Mouse (Mus musculus) lung, adult 18-20 months (tissue): ENCODE measurements around the gene Mtmr3.

ENCODE experiments used
- DNase-seq, 2 experiments: peaks; one replicate each; pipeline ENCODE4 v3.0.0; 2022; ENCODE audit warnings: mixed read lengths in 2 of 2

Gene Mtmr3

DNA sequence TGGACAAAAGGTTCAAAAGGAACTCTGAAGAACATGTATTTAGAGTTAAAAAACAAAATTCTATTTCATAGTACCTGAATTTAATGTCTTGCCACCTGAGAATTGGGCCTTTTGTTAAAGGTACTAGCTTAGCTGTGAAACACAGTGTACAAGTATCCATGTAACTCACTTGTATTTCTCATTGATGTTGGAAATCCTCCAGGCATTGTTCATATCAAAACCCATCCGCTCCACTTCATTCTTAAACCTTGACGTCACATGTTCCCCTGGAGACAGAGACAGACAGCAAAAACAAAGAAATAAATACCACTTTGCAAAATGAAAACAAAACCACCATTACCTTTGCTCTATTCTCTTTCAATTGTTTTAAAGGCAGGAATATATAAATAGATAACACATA lies 87.2 kb downstream of the Mtmr3 start:
- DNase-seq = peak in 1 of 2 experiments; percentile 34

DNA sequence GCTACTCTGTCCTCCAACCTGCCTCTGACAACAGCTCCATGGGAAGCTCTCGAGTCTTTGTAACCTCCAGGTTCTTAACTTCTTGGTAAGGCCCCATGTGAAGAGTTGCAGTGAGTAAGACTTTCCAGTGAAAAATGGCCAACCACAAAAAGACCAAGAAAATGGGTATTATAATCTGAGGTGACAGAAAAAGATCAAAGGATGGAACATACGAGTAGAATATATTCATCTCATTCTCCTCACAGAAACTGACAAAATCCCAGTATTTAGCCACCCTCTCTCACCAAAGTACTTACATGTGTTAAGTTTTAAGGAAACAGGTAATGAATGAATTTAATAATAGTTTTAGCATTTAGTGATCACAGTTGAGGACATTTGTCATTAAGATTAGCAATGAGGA lies 88.2 kb downstream of the Mtmr3 start:
- DNase-seq = no peak

DNA sequence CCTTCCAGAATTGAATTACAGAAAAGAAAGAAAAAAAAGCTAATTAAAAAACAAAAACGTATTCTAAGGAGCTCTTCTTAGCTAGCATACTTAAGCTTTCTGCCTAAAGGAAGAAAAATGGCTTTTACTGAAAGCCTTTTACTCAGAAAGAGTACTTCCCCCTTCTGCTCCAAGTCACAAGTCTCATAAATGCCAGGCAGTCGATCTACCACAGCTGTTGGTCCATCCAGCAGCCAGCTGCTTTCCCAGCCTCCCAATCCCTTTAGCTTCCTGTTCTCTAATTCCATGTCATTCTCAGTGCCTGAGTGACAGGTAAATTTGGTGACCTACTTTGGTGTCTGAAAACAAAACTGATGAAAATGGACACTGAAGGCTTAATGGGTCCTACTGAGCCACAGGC lies 92.5 kb downstream of the Mtmr3 start:
- no peak for DNase-seq

DNA sequence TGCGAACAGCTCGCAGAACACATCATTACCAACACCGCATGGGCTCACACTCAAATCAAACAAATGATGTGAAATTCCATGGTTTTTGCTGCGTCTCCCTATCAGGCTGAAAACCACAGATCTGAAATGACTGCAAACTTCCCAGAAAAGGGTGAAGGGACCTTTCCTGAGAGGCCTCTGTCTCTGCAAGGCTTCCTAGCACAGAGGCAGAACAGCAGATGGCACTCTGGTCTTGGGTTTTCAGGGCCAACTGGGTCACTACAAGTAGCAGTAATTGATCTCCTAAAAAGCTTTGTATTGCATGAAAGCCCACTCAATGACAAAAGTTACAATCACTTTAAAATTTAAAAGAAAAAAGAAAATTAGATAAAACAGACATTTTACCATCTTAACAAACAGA lies 93.8 kb downstream of the Mtmr3 start:
- no peak for DNase-seq

DNA sequence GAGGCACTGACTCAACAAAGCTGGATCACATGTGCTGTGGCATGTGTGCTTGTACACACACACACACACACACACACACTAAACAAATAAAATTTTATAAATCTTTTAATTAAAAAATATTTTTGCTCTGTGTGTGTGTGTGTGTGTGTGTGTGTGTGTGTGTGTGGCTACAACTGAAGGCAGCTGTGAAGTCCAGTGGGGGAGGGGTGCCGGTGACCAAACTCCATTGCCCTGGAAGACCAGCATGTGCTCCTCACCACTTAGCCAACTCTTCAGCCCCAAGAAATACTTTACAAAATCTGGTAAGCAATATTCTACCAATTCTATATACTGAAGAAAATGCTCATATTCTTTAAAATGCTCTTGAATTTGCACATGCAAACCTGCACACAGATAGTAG lies 94.4 kb downstream of the Mtmr3 start:
- no peak for DNase-seq

DNA sequence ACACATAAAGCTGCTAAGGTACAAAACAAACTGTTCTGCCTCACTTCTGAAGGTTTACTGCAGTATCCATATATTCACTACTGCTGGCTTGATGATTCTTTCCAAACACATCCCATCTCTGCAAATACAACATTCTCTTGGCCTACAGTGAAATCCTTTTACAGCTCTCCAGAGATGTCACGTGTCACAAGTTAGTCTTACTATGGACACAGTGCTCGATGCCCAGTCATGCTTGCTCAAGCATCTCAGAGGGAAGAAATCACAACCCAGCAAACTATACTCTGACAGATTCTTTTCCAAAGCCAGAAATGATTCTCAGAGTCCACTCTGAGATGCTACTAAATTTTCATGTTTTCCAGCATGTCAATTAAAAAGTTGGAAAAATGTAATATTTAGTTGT lies 95.2 kb downstream of the Mtmr3 start:
- DNase-seq = no peak

DNA sequence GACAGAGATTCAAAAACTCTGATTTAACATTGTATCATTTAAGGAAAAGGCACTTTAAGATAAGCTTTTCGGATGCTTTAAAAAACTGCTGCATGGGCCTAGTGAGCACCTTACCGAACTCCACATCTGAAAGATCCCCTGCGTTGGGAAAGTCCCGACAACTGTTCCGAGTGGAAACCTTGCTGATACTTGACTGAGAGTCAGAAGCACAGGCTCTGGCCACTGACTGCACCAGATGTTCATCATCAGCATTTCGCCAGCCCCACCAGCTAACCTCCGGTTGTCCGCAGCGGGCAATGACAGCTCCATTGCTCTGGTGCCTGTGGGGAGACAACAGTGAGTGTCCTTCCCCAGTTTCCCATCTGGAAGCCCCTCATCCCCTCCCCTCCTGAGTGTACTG lies 95.9 kb downstream of the Mtmr3 start:
- no peak for DNase-seq

DNA sequence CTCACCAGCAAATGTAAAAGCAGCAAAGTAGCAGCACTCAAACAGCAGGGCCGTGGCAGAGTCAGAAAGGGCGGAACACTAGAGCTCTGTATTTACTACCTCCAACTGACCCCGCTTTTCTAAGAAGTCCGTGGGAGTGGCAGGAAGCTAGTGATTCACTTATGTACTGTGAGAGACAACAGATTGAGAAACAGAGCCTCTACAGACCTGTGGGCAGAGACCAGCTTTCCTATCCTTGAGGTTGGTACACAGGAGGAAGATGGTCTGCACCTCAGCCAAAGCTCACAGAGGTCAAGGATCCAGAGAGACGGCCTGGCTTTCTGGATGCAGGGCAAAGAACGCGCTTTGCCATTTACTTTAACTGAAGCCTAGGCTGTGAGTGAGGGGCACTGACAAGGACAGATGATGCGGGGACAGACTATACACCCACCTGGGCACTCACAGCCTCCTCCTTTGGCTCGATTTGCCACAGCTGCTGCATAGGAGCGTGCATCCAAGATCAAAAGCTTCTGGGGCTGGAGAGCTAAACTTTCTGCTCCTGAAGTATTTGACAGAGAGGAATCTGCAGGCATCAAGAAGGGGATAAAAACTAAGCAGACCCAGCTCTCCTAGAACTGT lies 97.1 kb downstream of the Mtmr3 start:
- peak; percentile 25 to 63 for DNase-seq

DNA sequence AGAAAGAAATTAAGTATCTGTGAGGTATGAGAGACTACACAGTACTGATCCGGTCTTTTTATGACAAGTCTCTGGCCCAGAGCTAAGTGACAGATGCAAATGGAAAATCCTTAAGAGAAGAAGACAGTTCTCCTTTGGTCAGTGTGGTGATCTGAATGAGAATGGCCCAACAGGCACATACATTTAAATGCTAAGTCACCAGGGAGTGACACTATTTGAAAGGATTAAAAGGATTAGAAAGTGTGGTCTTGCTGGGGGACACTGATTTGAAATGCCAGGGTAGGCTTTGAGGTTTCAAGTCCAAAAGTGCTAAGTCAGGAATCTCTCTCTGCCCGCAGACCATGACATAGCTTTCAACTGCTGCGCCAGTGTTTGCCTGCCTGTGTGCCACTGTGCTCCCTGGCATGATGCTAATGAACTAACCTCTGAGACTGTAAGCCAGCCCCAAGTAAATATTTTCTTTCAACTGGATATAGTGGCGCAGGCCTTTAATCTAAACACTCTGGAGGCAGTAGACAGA lies 99.6 kb downstream of the Mtmr3 start:
- no peak for DNase-seq

DNA sequence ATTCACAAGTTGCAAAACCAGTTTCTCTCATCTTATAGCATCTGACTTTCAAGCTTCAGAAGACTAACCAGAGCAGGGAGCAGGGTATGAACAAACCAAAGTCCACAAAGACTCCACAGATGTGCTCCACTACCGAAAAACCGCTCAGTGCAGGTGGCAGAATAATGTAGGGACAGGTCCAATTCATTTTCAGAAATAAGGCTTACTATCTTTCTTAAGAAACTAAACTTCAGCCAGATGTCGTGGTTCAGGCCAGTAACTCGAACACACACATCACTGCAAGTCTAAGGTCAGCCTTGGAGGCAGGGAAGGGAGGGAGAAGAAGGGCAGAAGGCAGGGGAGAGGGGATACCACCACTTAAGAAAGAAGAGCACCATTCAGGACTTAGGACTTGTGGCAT lies 105.5 kb downstream of the Mtmr3 start:
- DNase-seq = no peak

DNA sequence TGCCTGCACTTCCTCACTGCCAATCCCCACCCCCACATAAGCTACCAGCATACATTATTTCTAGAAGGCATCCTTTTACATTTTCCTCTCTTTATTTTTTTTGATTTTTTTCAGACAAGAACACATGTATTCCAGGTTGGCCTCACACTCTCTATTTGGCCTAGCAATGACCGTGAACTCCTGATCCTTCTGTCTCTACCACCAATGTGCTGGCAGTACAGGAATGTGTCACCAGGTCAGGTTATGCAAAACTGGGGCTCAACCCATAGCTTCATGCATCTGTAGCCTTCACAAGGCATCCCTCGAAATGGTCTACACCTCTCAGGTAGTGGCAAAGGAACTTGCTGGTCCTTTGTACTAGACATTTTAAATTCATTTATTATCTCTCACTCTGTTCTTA lies 105.9 kb downstream of the Mtmr3 start:
- DNase-seq = no peak

DNA sequence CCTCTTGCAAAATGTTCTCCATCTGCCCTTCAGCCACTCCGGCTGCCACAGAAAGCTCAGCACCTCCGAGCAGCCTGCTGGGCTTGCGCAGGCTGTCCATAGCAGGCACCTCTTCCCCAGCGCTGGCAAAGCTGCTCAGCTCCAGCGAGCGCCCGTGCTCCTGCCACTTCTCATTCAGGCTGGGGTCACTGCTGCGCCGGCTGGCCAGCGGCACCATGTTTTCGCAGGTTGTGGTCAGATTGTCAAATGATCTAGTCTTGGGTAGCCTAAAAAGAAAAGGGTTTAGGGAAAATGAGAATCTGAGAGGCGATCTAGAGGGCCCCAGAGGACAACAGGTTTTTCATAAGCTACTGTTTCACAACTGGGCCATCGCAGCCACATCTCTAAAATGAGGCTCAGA lies 106.3 kb downstream of the Mtmr3 start:
- DNase-seq = no peak

DNA sequence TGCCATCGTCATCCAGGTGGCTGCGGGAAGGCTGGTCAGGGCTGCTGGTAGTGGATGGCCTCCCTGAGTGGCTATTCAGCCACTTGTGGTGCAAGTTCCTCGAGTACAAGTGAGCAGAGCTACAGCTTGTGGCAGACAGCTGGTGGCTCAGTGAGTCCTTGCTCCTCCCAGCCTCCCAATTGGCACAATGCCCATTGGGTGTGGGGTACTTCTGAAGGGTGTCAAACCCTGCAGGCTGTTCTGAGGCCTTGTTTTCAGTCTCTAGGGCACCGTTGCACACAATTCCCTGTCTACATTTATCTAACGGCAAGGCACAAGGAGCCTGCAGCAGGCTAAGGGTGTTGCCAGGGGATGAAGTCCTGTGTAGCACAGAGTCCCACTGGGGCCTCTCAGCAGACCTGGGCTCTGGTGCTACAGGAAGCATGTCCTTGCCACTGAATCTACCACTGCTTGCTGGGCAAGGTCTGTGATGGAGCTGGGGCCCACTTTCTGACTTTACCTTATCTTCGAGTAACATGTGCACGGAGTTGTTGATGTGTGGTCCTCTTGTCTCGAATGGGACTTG lies 107.2 kb downstream of the Mtmr3 start:
- DNase-seq = peak; percentile 60 to 72

DNA sequence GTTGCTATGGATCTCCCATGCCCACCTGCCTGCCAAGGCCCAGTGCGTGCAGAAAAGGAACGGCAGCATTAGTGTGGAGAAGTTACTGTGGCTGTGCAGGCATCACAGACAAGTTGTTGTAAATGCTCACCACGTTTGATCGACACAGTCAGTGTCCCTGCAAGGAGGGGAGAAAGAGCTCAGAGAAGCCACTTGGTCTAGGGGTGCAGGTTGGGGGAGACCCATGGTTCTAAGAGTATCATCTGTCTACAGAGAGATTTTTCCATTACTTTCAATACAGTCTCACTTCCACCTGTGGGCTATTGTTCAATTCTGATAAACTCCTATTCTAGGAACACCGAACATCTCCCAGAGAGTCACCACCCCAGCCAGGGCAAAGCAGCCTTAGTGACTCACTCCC lies 110.1 kb downstream of the Mtmr3 start:
- no peak for DNase-seq

DNA sequence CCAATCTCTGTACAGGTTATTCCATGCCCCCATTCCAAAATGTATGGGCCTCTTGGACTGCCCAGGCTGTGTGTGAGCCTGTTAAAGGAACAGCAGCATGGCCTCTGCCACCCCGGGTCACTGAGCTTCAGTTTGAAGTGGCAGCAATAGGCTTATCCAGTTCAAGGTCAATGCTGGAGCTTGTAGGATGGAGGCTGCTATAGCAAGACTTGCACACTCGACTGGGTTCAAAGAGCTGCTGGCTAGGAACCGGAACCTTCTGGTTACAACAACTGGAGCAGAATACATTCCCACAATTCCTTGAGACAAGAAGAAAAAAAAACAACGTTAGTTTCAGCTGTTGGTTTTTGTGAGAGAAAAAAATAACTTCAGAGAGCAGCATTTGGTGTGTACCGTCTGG lies 112.0 kb downstream of the Mtmr3 start:
- DNase-seq = no peak

DNA sequence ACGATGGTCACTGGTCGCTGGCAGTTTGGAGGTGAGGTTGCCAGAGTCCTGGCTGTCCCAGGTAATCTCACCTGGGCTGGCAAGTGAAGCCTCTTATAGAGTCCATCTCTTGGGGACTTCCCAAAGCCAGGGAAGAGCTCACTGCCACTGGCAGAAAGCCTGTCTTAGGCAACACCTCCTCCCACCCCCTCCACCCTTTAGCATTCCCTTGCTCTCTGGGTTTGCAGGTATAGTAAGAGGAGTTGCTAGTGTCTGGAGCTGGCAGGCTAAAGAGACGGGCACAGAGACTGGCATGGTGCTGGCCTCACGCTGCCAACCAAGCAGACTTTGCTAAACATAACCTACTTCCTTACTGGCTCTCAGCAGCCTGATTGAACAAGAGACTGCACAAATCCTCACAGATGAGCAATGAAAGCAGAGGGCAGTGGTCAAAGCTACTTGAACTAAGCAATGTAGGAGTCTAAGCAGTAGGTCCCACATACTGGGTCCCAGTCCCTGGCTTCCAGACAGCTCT lies 118.4 kb downstream of the Mtmr3 start:
- no peak for DNase-seq

DNA sequence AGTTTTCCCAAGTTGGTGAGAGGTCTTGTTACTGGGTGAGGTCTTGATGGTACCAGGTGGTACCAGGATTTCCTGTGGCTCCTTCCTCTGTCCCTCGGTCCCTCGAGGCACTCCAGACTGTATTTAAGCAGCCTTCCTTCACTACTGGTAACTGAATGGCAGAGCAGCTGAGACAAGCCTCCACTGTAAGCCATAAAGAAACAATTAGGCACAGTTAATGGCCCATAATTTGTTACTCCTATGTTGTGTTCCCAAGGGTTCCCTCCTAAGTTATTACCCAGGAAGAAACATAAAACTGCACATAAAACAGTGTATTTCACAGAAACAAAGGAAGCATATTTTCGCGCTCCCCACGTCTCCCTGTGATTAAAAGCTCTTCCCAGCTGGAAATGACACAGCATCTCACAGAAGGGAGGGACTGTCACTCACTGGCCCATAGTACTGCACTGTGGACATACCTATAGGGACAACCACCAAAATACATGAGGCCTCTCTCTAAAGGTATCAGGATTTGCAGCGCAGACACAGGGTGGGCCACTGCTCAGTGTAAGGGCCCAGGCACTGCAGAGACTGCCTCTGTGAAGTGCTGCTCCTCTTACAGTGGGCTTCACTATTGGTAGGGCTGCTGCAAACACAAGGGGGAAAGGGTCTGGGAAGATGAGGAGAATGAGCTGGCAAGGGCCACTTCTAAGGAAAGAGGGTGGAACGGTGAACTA lies 122.0 kb downstream of the Mtmr3 start:
- DNase-seq = no peak

DNA sequence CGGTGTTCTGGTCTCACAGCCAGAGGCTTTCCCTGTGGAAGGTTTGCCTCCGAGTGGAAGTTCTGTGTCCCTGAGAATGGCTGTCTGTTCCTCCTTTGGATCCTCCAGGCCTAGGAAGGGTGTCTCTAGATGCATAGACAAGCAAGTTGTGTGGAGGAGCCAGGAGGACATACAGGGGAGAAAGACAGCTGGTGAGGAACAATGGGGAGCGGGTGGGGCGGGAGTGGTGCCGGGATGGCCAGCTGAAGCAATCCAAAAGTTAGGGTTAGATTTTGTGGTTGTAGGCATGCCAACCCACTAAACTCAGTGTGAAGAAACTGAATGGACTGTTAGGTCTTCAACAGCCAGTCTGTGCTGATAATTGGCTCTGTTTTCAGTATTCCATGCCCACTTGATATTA lies 122.9 kb downstream of the Mtmr3 start:
- no peak for DNase-seq

DNA sequence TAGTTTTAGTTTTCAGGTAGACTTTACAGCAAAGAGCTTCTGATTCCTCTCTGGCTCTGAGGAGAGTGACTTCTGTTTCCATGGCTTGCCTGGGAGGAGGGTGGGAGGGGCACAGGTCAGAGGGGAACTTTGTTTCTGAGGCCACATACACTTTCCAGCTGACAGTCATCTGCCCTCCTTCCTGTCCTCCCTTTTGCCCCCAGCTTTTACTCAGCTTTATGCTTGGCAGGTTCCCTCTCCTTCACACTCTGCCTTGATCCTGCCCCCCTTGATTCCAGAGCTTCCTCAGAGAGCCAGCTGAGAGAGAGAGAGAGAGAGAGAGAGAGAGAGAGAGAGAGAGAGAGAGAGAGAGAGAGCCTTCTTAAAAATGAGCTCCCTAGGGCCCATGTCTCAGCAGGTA lies 123.4 kb downstream of the Mtmr3 start:
- no peak for DNase-seq

DNA sequence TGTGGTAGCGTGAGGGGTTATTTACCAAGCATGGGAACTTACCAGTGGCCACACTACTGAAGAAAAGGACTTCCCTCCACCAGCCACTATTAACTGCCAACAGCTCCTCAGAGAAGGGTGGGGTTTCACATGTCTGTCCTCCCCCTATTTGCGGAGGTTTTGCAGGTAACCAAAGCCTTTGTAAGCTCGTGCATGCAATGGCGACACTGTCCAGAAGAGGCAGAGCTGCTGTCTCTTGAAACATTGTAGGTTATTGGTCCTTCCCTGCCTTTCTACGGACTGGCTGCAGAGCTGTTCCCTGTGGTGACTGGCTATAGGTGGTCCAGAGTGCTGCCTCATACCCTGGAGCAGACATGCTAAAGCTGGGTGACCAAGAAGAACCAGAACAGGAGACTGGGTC lies 125.6 kb downstream of the Mtmr3 start:
- DNase-seq = no peak

DNA sequence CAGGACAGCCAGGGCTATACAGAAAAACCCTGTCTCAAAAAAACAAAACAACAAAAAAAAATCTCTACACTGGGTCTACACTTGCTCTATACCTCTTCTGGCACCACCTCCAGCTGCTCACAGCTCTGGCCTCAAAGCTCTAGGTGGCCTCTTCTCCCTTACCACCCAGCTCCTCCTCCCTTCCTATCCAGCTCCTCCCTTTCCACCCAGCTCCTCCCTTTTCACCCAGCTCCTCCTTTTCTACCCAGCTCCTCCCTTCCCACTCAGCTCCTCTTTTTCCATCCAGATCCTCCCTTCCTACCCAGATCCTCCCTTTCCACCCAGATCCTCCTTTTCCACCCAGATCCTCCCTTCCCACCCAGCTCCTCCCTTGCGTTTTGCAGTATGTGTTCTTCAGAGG lies 127.2 kb downstream of the Mtmr3 start:
- DNase-seq = no peak

DNA sequence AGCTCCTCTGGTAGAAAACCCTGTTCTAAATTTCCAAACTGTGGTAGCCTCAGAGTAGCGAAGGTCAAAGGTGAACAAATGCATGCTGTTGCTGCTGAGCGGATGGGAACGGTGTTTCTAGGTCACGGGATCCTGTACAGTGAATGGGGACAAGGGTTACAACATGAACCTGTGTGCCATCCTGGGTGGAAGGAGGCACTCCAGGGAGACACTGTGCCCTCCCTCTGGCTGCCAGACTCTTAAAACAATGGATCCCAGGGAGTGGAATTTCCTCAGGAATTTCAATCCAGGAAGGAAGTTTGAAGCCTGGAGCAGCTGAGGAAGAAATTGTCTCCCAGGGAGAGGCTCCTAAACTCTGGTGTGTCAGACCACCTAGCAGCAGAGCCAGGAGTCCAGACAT lies 128.5 kb downstream of the Mtmr3 start:
- peak in 1 of 2 experiments; percentile 18 for DNase-seq

DNA sequence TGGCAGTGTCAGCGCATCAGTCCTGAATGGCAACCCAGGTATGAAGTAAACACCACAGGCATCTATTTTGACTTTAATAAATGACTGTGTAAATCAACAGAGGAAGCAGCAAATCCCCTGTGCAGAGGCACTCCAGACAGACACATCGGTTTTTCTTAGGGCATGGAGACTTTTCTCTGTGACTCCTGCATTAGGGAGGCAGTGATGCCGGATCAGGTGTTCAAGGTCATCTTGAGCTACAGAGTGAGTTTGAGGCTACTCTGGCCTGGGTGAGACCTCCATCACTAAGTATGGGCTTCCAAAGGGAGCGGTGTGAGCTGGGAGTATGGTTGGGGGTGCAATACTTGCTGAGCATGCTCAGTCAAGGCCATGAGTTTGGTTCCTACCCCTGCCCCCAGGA lies 130.0 kb downstream of the Mtmr3 start:
- DNase-seq = no peak

DNA sequence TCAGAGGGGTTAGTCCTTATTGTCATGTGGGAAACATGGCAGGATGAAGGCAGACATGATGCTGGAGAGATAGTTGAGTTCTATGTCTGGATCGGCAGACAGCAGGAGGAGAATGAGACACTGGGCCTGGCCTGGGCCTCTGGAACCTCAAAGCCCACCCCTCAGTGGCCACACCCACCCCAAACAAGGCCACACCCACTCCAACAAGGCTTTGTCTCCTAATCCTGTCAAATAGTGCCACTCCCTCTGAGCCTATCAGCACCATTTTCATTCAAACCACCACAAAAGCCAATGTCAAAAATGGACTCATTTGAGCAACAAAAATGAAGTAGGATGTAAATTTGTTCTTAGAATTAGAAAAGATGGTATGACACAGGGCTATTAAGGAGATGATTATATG lies 130.5 kb downstream of the Mtmr3 start:
- no peak for DNase-seq
